Mouse (Mus musculus) limb, embryonic 10.5 days (tissue): Measurements from ENCODE around the gene Tgtp2. TPM values are rescaled to one million over a fixed set of nuclear protein-coding genes. Genes with fewer than 3 reads are reported as not detected.

ENCODE experiments used
- DNase-seq: peaks from one replicate; pipeline ENCODE4 v3.0.0-alpha.2; 2017; ENCODE audit warnings: low spot score
- H3K27ac ChIP-seq: fragments of 300-500 bp; sonication (generic); 2 replicates; pipeline ENCODE4 v1.5.1; 2016; ENCODE audit warnings: mild to moderate bottlenecking
- H3K27me3 ChIP-seq: fragments of 300-500 bp; sonication (generic); 2 replicates; pipeline ENCODE4 v1.6.1; 2016; ENCODE audit warnings: low read depth, mild to moderate bottlenecking; ENCODE audit not compliant: poor library complexity, severe bottlenecking
- H3K36me3 ChIP-seq: fragments of 300-500 bp; sonication (generic); 2 replicates; pipeline ENCODE4 v1.6.1; 2016; ENCODE audit warnings: mild to moderate bottlenecking, moderate library complexity
- H3K4me1 ChIP-seq: fragments of 300-500 bp; sonication (generic); 2 replicates; pipeline ENCODE4 v1.6.1; 2016
- H3K4me3 ChIP-seq: fragments of 300-500 bp; sonication (generic); 2 replicates; pipeline ENCODE4 v1.5.1; 2016; ENCODE audit warnings: mild to moderate bottlenecking, moderate library complexity
- H3K9me3 ChIP-seq: fragments of 300-500 bp; sonication (generic); replicated peaks from 2 replicates; pipeline ENCODE4 v1.6.1; 2016; ENCODE audit warnings: mild to moderate bottlenecking
- WGBS: fragments of 180-500 bp; shearing (Covaris S2); methylation state at CpG from one replicate; pipeline ENCODE4 v1.1.7; 2016; 5-methylcytosine and 5-hydroxymethylcytosine counted together
- polyA plus RNA-seq: library from polyadenylated mRNA; unstranded; fragments of >200 nt; fragmentation: Nextera tagmentation; extraction: Ambion mirVana; gene quantifications from 2 replicates; pipeline ENCODE4 v1.2.1, GENCODE M21; 2016

Gene Tgtp2
- polyA plus RNA-seq, 1 experiment from 2014 or later, result not detected

DNA sequence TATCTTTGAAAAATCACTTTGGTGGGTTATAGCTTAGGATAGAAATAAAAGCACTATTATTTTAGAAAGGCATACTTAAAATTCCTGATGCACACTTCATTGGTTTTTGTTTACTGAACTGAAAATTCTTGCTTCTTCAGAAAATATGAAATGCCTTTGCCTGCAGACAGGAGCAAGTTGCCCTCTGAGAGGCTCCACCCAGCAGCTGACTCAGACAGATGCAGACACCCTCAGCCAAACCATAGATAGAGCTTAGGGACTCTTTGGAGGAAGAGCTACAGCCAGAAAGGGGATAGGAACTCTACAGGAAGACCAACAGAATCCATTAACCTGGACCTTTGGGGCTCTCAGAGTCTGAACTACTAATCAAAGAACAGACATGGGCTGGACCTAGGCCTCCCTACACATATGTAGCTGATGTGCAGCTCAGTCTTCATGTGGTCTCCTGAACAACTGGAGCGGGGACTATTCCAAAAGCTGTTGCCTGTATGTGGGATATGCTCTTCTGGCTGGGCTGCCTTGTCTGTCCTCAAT lies 28.1 kb upstream of the Tgtp2 start:
- no peaks in the 10 kb centered on the region for H3K27me3 ChIP-seq
- 87% methylated on average over 1 of the region's 1 CpGs for WGBS

DNA sequence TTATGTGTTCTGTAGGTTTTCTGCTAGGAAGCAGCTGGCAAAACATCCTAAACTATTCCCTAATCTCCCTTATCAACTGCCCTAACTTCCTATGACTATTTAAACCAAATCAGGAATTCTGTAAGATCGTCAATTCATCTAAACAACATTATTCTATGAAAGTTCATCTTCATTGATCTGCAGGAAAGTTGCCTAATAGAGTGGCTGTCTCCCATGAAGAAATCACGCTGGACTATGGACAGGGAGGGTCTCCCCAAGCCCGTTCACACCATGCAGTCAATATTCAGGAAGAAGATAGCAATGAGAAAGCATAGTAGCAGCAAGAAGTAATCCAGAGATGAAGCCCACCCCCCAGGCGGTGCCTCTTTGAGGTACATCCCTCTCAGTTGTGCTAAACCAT lies 27.2 kb upstream of the Tgtp2 start:
- H3K36me3 ChIP-seq, result no peaks in the 10 kb centered on the region
- no peak overlapping the region for H3K27ac ChIP-seq
- no peaks in the 10 kb centered on the region for H3K27me3 ChIP-seq
- no peaks in the 10 kb centered on the region for H3K9me3 ChIP-seq
- DNase-seq, result no peak
- 83% methylated on average over 4 of the region's 4 CpGs for WGBS
- H3K4me1 ChIP-seq, result peaks cover 5% of the 10 kb centered on the region
- no peak overlapping the region for H3K4me3 ChIP-seq

More for the DNA sequence above, 28.1 kb upstream of the Tgtp2 start:
- Histone ChIP-seq H3K27ac (no peak overlapping the region), H3K9me3 (no peaks in the 10 kb centered on the region), H3K4me1 (peaks cover 5% of the 10 kb centered on the region), H3K36me3 (no peaks in the 10 kb centered on the region), H3K4me3 (no peak overlapping the region)
- DNase-seq, result no peak

DNA sequence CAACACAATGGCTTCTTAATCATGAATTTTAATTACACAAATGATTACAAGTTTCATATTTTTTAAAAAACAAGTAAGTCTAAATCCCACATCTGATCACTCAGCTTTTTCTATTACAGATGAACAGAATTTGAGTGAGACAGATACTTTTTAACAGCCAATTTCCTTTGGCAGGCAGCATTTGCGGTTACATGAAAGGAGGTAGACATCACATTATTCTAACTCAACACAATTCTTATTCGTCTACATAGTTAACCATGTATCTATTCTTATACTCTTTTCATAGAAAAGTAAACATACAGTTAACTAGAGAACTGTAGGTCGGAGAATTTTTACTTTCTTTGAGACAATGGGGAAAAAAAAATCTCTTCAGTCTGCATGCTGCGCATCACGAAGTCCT lies 26.5 kb upstream of the Tgtp2 start:
- peaks cover 5% of the 10 kb centered on the region for H3K4me1 ChIP-seq
- no peak overlapping the region for H3K4me3 ChIP-seq
- no peak overlapping the region for H3K27ac ChIP-seq
- no peaks in the 10 kb centered on the region for H3K27me3 ChIP-seq
- 91% methylated on average over 5 of the region's 5 CpGs for WGBS
- no peak for DNase-seq
- no peaks in the 10 kb centered on the region for H3K36me3 ChIP-seq
- H3K9me3 ChIP-seq, result no peaks in the 10 kb centered on the region

DNA sequence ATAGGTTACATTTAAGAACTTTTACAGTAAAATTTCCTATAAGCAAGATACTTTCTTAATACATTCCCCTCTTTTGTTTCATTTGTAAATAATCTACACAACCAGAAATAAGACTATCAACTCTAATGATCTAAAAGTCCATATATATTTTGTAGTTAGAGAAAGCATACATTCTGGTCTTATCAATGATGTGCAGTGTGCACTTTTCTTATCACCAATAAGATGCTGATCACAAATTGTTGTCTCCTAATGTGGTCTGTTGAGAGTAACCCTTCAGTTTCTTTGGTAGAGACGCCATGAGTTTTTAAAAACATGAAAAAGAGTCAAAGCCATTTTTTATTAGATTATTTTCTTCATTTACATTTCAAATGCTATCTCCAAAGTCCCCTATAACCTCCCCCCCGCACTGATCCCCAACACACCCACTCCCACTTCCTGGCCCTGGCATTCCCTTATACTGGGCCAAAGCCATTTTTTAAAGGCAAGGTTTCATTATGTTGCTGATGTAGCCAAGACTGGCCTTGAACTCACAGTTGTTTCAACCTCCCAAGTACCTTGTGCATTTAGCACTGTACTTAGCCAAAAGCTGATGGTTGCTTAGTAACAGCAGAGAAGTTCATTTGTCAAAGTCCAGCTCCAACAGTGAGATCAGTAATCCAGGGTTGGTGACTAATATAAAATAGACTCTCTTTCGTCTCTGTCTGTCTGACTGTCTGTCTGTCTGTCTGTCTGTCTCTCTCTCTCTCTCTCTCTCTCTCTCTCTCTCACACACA lies 25.9 kb upstream of the Tgtp2 start:
- H3K27ac ChIP-seq, result no peak overlapping the region
- no peaks in the 10 kb centered on the region for H3K36me3 ChIP-seq
- no peaks in the 10 kb centered on the region for H3K9me3 ChIP-seq
- no peaks in the 10 kb centered on the region for H3K27me3 ChIP-seq
- H3K4me1 ChIP-seq, result peaks cover 5% of the 10 kb centered on the region
- H3K4me3 ChIP-seq, result no peak overlapping the region
- 94% methylated on average over 3 of the region's 3 CpGs for WGBS
- DNase-seq, result no peak

DNA sequence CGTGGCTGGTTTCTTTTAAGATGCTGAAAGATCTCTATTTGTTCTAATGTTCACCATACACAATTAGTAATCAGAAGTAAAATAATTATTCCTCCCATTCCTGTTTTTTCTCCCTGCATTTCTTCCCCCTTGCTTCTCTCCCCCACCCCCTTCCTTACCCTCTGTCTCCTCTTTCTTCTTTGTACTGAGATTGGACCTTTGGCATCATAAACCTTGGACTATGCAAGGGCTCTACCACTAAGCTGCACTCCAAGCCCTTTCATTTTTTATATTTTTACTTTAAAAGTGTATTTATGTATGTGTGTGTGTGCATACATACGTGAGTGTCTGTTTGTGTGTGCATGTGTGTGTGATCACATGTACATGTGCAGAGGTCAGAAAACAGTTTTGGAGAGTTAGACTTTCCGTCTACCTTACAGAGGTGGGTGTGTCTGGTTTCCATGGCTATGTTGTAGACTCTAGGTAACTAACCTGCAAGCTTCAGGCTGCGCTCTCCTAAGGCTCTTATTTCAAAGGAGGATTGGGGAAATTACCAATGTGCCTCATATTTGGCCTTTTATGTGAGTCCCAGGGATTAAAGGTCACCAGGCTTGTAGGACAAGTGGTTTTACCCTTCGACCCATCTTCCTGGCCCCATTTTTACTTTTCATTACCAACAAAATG lies 25.1 kb upstream of the Tgtp2 start:
- no peak for DNase-seq
- Histone ChIP-seq H3K4me3 (no peak overlapping the region), H3K27me3 (no peaks in the 10 kb centered on the region), H3K27ac (no peak overlapping the region), H3K4me1 (peaks cover 5% of the 10 kb centered on the region), H3K9me3 (no peaks in the 10 kb centered on the region), H3K36me3 (no peaks in the 10 kb centered on the region)
- 85% methylated on average over 5 of the region's 5 CpGs for WGBS

DNA sequence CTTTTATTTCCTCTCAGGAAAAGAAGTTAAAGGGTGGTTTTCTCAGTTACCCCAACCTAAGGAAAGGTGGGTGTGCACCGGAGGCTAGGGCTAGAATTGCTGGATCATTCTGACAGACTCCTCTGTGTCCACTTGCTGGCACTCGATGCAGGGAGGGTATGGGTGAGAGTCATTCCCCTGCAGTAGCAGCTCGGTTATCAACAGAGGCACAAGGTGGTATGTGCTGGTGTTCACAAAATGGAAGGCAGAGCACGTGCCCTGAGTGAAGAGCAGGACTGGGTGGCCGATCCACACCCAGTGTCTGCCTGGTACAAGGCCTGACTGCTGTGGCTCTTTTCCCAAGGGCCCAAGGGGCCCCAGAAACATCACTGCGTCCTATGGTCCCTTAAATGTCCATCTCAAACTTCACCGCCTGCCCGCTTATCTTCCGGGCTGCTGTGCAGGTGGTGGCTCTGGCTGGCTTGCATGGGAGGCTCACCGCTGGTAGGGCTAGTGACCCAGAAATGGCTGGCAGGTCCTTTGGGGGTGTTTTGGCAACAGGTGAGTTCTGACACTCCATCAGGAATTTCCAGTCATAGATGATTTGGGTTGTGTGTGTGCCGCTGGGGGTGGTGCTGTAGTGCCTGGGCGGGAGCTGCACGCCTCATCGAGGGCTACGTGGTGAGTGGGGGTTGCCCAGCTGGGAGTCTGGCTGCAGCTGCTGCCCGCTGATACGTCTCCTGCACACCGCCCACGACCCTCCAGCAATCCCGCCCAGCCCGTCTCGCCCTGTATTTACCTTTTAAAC lies 24.0 kb upstream of the Tgtp2 start:
- no peaks in the 10 kb centered on the region for H3K9me3 ChIP-seq
- DNase-seq, result peak; percentile 33
- no peak overlapping the region for H3K27ac ChIP-seq
- peak overlapping the region; percentile 8; the same call in 1 of the 2 replicates for H3K4me3 ChIP-seq
- no peaks in the 10 kb centered on the region for H3K36me3 ChIP-seq
- WGBS, result 56% methylated on average over 22 of the region's 22 CpGs
- H3K27me3 ChIP-seq, result no peaks in the 10 kb centered on the region
- H3K4me1 ChIP-seq, result peaks cover 5% of the 10 kb centered on the region

DNA sequence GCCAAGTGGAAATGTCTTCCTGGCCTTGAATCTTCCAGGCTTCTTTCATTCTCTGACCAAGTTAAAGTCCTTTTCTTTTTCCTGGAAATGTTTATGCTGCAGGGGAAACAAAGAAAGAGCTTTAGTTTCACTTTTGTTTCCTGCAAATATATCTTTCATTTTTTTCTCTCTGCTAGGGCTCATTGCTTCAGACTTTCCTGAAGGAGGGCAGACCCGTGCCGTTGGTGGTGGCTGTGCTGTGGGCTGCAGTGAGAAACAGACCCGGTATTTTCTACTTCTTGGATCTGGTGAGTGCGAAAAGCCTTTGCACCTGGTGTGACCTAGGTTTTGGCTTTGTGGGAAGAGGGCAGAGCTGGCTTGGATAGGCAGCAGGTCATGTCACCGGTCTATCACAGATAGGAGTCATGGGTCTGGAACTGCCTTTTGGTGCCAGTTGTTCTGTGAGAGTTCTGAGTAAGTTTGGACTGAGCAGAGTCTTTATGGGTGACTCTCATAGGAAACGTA lies 22.9 kb upstream of the Tgtp2 start:
- WGBS, result 85% methylated on average over 6 of the region's 6 CpGs
- no peak overlapping the region for H3K4me3 ChIP-seq

DNA sequence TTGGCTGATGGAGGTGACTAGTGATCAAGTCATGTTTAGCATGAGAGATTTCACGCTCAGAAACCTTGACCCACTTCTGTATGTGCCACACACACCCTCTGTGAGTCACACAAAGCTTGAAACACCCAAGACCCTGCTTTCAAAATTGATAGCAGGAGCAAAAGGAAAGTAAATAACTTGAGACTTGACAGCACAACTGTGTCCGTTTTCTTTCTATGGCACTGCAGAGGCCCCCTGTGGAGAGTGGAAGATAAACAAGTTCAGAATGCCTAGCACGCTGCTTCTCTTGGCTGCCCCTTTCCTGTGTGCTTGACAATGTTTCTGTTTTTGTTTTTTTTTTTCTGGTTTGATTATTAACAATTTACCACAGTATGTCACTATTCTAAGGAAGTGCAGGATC lies 20.9 kb upstream of the Tgtp2 start:
- no peak for DNase-seq
- Histone ChIP-seq H3K4me3 (no peak overlapping the region), H3K27ac (no peak overlapping the region), H3K4me1 (peaks cover 5% of the 10 kb centered on the region), H3K36me3 (no peaks in the 10 kb centered on the region), H3K27me3 (no peaks in the 10 kb centered on the region), H3K9me3 (no peaks in the 10 kb centered on the region)
- WGBS, result 64% methylated on average over 3 of the region's 3 CpGs

More for the DNA sequence above, 22.9 kb upstream of the Tgtp2 start:
- no peak for DNase-seq
- H3K27me3 ChIP-seq, result no peaks in the 10 kb centered on the region
- no peaks in the 10 kb centered on the region for H3K9me3 ChIP-seq
- H3K36me3 ChIP-seq, result no peaks in the 10 kb centered on the region
- H3K4me1 ChIP-seq, result peaks cover 5% of the 10 kb centered on the region
- H3K27ac ChIP-seq, result no peak overlapping the region

DNA sequence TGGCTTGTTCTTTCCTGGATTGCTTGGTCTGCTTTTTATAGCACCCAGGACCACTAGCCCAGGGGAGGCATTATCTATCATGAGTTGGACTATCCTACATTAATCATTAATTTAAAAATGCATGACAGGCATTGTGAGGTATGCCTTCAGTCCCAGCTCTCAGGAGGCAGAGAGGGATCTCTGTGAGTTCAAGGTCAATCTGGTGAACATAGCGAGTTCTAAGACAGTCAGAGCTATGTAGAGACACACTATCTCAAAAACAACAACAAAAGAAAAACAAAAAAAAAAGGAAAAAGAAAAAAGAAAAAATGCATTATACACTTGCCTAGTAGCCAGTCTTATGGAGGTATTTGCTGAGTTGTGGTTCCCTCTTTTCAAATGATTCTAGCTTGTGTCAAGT lies 20.4 kb upstream of the Tgtp2 start:
- Histone ChIP-seq H3K4me1 (peaks cover 5% of the 10 kb centered on the region), H3K27me3 (no peaks in the 10 kb centered on the region), H3K4me3 (no peak overlapping the region), H3K9me3 (no peaks in the 10 kb centered on the region), H3K27ac (no peak overlapping the region), H3K36me3 (no peaks in the 10 kb centered on the region)
- WGBS, result 90% methylated on average over 1 of the region's 1 CpGs
- no peak for DNase-seq

DNA sequence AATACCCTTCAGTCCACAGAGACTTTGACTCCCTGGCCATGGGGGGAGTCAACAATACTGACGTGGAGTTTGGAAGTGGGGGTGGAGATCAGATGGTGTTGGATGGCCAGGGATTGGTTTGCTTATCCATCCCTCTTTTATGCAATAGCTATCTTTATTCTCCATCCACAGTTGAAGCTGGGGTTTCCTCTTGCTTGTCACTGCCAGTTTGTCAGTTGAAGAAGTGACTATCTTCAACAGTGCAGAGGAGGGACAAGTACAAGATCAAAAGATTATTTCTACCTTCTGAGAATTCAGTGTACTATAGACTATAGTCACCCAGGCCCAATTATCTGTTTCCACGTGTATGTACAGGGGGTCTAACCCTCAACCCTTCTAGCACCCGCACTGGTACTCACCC lies 19.8 kb upstream of the Tgtp2 start:
- Histone ChIP-seq H3K27me3 (no peaks in the 10 kb centered on the region), H3K36me3 (no peaks in the 10 kb centered on the region), H3K9me3 (no peaks in the 10 kb centered on the region), H3K4me3 (no peak overlapping the region), H3K27ac (no peak overlapping the region), H3K4me1 (peaks cover 5% of the 10 kb centered on the region)
- DNase-seq, result no peak
- 81% methylated on average over 3 of the region's 3 CpGs for WGBS

DNA sequence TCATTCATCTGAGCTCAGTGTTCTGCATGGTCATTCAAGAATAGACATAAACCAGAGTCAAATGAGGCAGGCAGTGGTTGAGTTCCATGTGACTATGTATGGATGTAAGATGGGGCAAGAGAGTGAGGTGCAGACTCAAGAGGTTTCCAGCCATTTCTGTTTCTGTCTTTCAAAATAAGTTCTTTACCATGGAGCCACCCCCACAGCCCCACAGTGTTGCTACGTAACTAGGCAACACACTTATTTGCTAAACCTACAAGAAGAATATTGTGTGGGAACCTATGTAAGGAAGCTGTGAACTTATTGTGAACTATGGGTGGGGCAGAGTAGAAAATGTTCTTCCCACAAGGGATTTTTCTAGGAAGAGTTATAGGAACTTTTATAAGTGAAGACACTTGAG lies 19.1 kb upstream of the Tgtp2 start:
- WGBS, result 93% methylated on average over 1 of the region's 1 CpGs
- Histone ChIP-seq H3K4me3 (no peak overlapping the region), H3K4me1 (peaks cover 3% of the 10 kb centered on the region), H3K36me3 (no peaks in the 10 kb centered on the region), H3K9me3 (no peaks in the 10 kb centered on the region), H3K27ac (no peak overlapping the region), H3K27me3 (no peaks in the 10 kb centered on the region)
- DNase-seq, result no peak

DNA sequence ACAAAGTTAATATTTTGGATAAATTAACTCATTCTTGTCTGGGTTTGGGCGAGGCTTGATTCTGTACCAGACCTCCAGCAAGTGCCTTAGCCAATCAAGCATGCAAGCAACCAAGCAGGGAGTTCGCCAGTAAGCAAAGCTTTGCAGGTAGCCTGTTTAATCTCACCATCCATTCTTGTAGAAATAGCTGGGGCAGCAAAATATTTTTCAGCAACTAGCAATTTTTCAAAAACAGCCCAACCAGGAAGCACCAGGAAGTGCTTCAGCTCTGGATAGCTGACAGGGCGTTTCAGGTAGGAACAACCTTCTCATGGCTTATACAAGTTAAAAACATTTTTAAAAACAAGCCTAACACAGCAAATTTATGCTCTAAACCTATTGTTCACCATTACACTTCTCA lies 17.9 kb upstream of the Tgtp2 start:
- Histone ChIP-seq H3K27ac (no peak overlapping the region), H3K36me3 (no peaks in the 10 kb centered on the region), H3K4me3 (no peak overlapping the region), H3K4me1 (no peaks in the 10 kb centered on the region), H3K9me3 (no peaks in the 10 kb centered on the region), H3K27me3 (no peaks in the 10 kb centered on the region)
- 80% methylated on average over 3 of the region's 3 CpGs for WGBS
- no peak for DNase-seq

DNA sequence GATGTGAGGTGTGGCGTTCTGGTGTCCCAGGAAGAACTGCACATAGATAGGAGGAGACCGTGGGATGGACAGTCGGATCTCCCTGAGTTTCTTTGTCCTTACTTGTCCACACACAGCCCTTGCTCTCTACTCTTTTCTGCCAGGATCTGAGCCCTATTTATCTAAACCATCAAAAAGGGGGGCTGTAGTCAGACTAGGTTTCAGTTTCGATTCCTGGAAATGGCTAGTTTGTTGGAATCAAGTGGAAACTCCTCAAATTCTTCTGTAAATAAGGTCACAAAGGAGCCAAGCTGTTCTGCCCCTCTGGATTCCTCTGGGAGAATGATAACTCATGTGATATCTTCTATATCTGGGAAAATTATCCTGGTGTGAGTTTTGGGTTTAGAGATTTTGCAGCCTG lies 17.4 kb upstream of the Tgtp2 start:
- DNase-seq, result no peak
- no peaks in the 10 kb centered on the region for H3K9me3 ChIP-seq
- no peaks in the 10 kb centered on the region for H3K27me3 ChIP-seq
- H3K36me3 ChIP-seq, result no peaks in the 10 kb centered on the region
- H3K4me1 ChIP-seq, result no peaks in the 10 kb centered on the region
- 75% methylated on average over 4 of the region's 4 CpGs for WGBS
- H3K4me3 ChIP-seq, result no peak overlapping the region
- H3K27ac ChIP-seq, result no peak overlapping the region
